Mouse (Mus musculus) heart, postnatal 10 days (tissue): ENCODE data around the gene Sox13. TPM values are rescaled to one million over a fixed set of nuclear protein-coding genes. Genes with fewer than 3 reads are reported as not detected.

Experiments used
- DNase-seq, 2 experiments: peaks; one replicate each; pipeline ENCODE4 v3.0.0; 2021
- intact Hi-C: fragments of 180-260 bp; cut with DNase I; formaldehyde crosslinking; loops from one replicate; pipeline ENCODE4 v1.15.1; 2025
- total RNA-seq, 2 experiments: library from RNA; stranded (reverse); gene quantifications; 2 replicates each; pipeline ENCODE4 v1.2.3; 2021

The Sox13 gene
- total RNA-seq, result 10 to 100 TPM; 29.6 to 33.4 TPM

GRCm38 (mm10) chr1:133423543-133424480 lies at the start of gene Sox13:
Gene Sox13 (minus strand): TSS chr1:133424377.
- intact Hi-C loops, result loop anchor here (2.0 to 5.0 kb wide), 3 partner anchors 29 to 163 kb away; no protein-coding TSS in a partner anchor
- peak; percentile 75 to 77 for DNase-seq

- no peak for DNase-seq
- intact Hi-C loops, result no loop called here
Measured at GRCm38 (mm10) chr1:133471556-133471955, 47.4 kb upstream of the Sox13 start.

- DNase-seq, result peak; percentile 82 to 85
- intact Hi-C loops, result no loop called here
Measured at GRCm38 (mm10) chr1:133471086-133471485, 46.9 kb upstream of the Sox13 start.

- DNase-seq, result peak; percentile 75 to 80
Measured at GRCm38 (mm10) chr1:133470242-133471025, 46.3 kb upstream of the Sox13 start.

GRCm38 (mm10) chr1:133469213-133469612 lies 45.0 kb upstream of the Sox13 start:
- intact Hi-C loops, result loop anchor here (2.0 kb wide), 2 partner anchors 16 to 24 kb away; no protein-coding TSS in a partner anchor
- no peak for DNase-seq

More at GRCm38 (mm10) chr1:133470242-133471025, 46.3 kb upstream of the Sox13 start:
- intact Hi-C loops, result no loop called here

- peak in 1 of 2 experiments; percentile 31 for DNase-seq
- intact Hi-C loops, result loop anchor here (2.0 kb wide), 2 partner anchors 16 to 24 kb away; no protein-coding TSS in a partner anchor
Measured at GRCm38 (mm10) chr1:133468751-133469150, 44.6 kb upstream of the Sox13 start.

GRCm38 (mm10) chr1:133467905-133468304 lies 43.7 kb upstream of the Sox13 start:
- no peak for DNase-seq
- intact Hi-C loops, result loop anchor here (2.0 kb wide), 2 partner anchors 15 to 25 kb away; no protein-coding TSS in a partner anchor

- intact Hi-C loops, result no loop called here
- DNase-seq, result no peak
Measured at GRCm38 (mm10) chr1:133463138-133463537, 39.0 kb upstream of the Sox13 start.

- DNase-seq, result no peak
- intact Hi-C loops, result no loop called here
Measured at GRCm38 (mm10) chr1:133460996-133461395, 36.8 kb upstream of the Sox13 start.

GRCm38 (mm10) chr1:133456097-133456496 lies 31.9 kb upstream of the Sox13 start:
- intact Hi-C loops, result no loop called here
- DNase-seq, result no peak

GRCm38 (mm10) chr1:133452564-133453165 lies 28.5 kb upstream of the Sox13 start:
- intact Hi-C loops, result loop anchor here (2.0 kb wide), 2 partner anchors 16 to 28 kb away; partner anchors contain the start of gene Sox13
- no peak for DNase-seq

- intact Hi-C loops, result loop anchor here (2.0 kb wide), 2 partner anchors 17 to 27 kb away; partner anchors contain the start of gene Sox13
- DNase-seq, result peak; percentile 51 to 58
Measured at GRCm38 (mm10) chr1:133451869-133452563, 27.8 kb upstream of the Sox13 start.

GRCm38 (mm10) chr1:133451025-133451424 lies 26.8 kb upstream of the Sox13 start:
- intact Hi-C loops, result no loop called here

GRCm38 (mm10) chr1:133448351-133448931 lies 24.3 kb upstream of the Sox13 start:
- peak; percentile 63 to 69 for DNase-seq
- intact Hi-C loops, result loop anchor here (2.0 kb wide), 1 partner anchor 44 kb away; no protein-coding TSS in a partner anchor

More at GRCm38 (mm10) chr1:133451025-133451424, 26.8 kb upstream of the Sox13 start:
- DNase-seq, result no peak

- DNase-seq, result no peak
- intact Hi-C loops, result no loop called here
Measured at GRCm38 (mm10) chr1:133446291-133446690, 22.1 kb upstream of the Sox13 start.

GRCm38 (mm10) chr1:133444315-133444714 lies 20.1 kb upstream of the Sox13 start:
- intact Hi-C loops, result no loop called here
- DNase-seq, result no peak

- no peak for DNase-seq
- intact Hi-C loops, result no loop called here
Measured at GRCm38 (mm10) chr1:133437916-133438683, 13.9 kb upstream of the Sox13 start.

- intact Hi-C loops, result no loop called here
- DNase-seq, result no peak
Measured at GRCm38 (mm10) chr1:133434756-133435112, 10.6 kb upstream of the Sox13 start.
